Mouse (Mus musculus) kidney, postnatal 0 days (tissue): ENCODE results near the gene Sipa1l3. TPM values are rescaled to one million over a fixed set of nuclear protein-coding genes. Genes with fewer than 3 reads are reported as not detected.

Experiments
- ATAC-seq: fragments of 200-750 bp; cut with Nextera tagmentation; replicated peaks from 2 replicates; pipeline ENCODE4 v1.8.0; 2017; ENCODE audit warnings: low read depth, moderate number of reproducible peaks, moderate TSS enrichment, moderate library complexity; ENCODE audit not compliant: low FRiP score
- DNase-seq: peaks from one replicate; pipeline ENCODE4 v3.0.0-alpha.2; 2016; ENCODE audit warnings: low spot score
- H3K27ac ChIP-seq: fragments of 300-500 bp; sonication (generic); 2 replicates; pipeline ENCODE4 v1.5.1; 2014; ENCODE audit warnings: mild to moderate bottlenecking
- H3K27me3 ChIP-seq: fragments of 300-500 bp; sonication (generic); 2 replicates; pipeline ENCODE4 v1.6.1; 2014; ENCODE audit warnings: low read length, mixed read lengths; ENCODE audit not compliant: insufficient read depth
- H3K36me3 ChIP-seq: fragments of 300-500 bp; sonication (generic); 2 replicates; pipeline ENCODE4 v1.6.1; 2014; ENCODE audit warnings: low read length, mixed read lengths; ENCODE audit not compliant: insufficient read depth
- H3K4me1 ChIP-seq: fragments of 300-500 bp; sonication (generic); replicated peaks from 2 replicates; pipeline ENCODE4 v1.6.1; 2014; ENCODE audit warnings: antibody characterized with exemption, low read length, mixed read lengths; ENCODE audit not compliant: insufficient read depth
- H3K4me2 ChIP-seq: fragments of 300-500 bp; sonication (generic); 2 replicates; pipeline ENCODE4 v1.6.1; 2014; ENCODE audit warnings: mild to moderate bottlenecking, low read length, moderate library complexity, mixed read lengths
- H3K4me3 ChIP-seq: fragments of 300-500 bp; sonication (generic); replicated peaks from 2 replicates; pipeline ENCODE4 v1.5.1; 2014; ENCODE audit warnings: low read depth, low read length
- H3K9ac ChIP-seq: fragments of 300-500 bp; sonication (generic); 2 replicates; pipeline ENCODE4 v1.6.1; 2014; ENCODE audit warnings: low read depth, low read length
- H3K9me3 ChIP-seq: fragments of 300-500 bp; sonication (generic); replicated peaks from 2 replicates; pipeline ENCODE4 v1.6.1; 2016; ENCODE audit warnings: low read length, inconsistent platforms, mixed read lengths
- CTCF ChIP-seq: IDR thresholded peaks from 2 replicates; pipeline ENCODE4 v1.5.1; 2016; ENCODE audit warnings: antibody characterized with exemption, low read depth, mild to moderate bottlenecking, moderate library complexity
- WGBS: fragments of 180-500 bp; shearing (Covaris S2); extraction: QIAGEN DNeasy Blood & Tissue Kit; methylation state at CpG from one replicate; pipeline ENCODE4 v1.1.7; 2014; 5-methylcytosine and 5-hydroxymethylcytosine counted together
- polyA plus RNA-seq: library from polyadenylated mRNA; unstranded; fragments of >200 nt; fragmentation: Nextera tagmentation; extraction: Ambion mirVana; gene quantifications from 2 replicates; pipeline ENCODE4 v1.2.1, GENCODE M21; 2015

Sipa1l3 gene
- polyA plus RNA-seq, 1 experiment from 2014 or later: 8.3 TPM

DNA sequence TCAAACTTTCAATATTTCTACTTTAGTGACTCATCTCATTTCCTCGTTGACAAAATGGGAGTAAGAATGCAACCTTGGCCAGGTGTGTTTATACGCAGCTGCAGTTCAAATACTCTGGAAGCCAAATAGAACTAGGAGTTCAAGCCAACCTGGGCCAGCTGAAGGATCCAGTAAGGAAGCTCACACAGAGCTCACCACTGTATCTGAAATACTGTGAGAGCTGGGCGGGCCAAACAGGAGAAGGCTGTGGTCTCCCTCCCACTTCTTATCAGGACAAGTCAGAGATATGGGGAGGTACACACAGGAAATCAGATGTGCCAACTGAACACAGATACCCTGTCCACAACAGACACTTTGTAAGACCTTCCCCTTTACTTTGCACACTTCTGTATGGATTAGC is 125.6 kb downstream of the Sipa1l3 start:
- Histone ChIP-seq H3K4me1 (no peaks in the 10 kb centered on the region), H3K27me3 (no peaks in the 10 kb centered on the region), H3K27ac (no peak overlapping the region), H3K4me3 (no peak overlapping the region), H3K9ac (no peak overlapping the region), H3K9me3 (no peaks in the 10 kb centered on the region), H3K4me2 (no peak overlapping the region), H3K36me3 (peaks cover 20% of the 10 kb centered on the region)
- no peak for TF ChIP-seq CTCF
- ATAC-seq (no peak), DNase-seq (no peak)
- WGBS: 86% methylated on average over 3 of the region's 3 CpGs

DNA sequence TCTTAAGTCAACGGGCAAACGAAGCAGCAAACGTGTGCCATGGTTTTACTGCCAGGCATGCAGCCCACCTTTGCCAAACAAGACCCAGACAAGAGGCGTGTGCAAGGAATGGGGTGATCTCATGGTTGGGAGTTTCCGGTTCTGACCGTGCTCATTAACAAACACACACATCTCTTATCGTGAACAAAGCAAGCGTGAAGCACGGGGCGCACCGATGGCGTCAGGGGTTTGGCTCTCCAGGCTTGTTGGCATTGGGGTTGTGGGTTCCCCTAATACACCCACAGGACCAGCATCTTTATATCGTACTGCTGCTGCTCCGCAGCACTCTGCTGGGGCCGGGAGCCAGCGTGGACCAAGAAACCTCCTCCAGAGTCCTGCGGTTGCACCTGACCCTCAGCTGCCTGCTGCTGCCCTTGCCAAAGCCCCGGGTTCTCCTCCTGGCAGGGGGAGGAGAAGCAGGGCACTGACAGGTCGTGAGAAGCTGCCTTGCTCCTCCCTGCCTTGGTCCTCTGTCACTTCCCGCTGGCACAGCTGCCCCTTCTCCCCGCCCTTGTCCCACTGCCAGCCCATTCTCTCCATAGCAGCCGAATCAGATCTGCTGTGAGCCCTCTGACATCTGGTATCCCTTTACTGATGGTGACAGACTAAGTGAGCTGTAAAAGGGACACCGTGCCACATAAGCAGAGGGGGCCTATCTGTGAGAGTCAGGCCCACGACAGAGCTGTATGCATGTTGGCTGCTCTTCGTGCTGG is 126.5 kb downstream of the Sipa1l3 start:
- no peak for TF ChIP-seq CTCF
- no peaks in the 10 kb centered on the region for H3K4me1 ChIP-seq
- no peaks in the 10 kb centered on the region for H3K27me3 ChIP-seq
- no peak for ATAC-seq
- H3K9me3 ChIP-seq: no peaks in the 10 kb centered on the region
- H3K4me3 ChIP-seq: no peak overlapping the region
- peaks cover 29% of the 10 kb centered on the region for H3K36me3 ChIP-seq
- H3K9ac ChIP-seq: no peak overlapping the region
- no peak for DNase-seq
- H3K4me2 ChIP-seq: no peak overlapping the region
- WGBS: 71% methylated on average over 25 of the region's 25 CpGs
- H3K27ac ChIP-seq: no peak overlapping the region

DNA sequence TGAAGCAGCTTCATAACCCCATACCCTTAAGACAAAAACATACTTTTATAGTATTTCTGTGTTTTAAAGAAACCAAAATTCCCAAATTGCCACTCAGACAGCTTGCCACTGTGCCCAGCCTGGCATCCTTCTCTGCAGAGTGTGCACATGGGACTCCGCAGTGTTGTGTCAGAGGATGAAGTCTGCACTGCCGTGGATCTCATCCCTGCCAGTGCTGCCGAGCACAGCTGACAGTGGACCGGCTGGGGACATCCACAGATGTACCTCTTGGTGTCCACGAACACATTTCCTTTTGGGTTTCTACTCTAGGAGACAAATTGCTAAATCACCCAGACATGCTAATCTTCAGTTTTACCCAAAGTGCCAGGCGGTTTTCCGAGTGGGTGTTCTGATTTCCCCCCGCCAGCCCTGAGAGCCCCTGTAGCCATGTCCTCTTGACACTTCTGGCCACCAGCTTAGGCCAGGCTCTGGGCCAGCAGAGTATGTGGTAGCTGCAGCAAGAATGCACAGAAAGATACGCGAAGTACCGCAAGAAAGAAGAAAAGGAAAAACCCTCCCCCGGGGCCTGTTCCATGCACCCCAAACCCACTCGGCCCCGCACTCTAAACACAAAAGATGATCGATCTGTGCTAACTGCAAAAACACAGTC is 127.2 kb downstream of the Sipa1l3 start:
- Histone ChIP-seq H3K4me3 (no peak overlapping the region), H3K27ac (no peak overlapping the region), H3K36me3 (peaks cover 29% of the 10 kb centered on the region), H3K4me1 (no peaks in the 10 kb centered on the region), H3K9ac (no peak overlapping the region), H3K9me3 (no peaks in the 10 kb centered on the region), H3K4me2 (no peak overlapping the region), H3K27me3 (no peaks in the 10 kb centered on the region)
- no peak for DNase-seq
- no peak for TF ChIP-seq CTCF
- 93% methylated on average over 15 of the region's 15 CpGs for WGBS
- ATAC-seq: no peak

DNA sequence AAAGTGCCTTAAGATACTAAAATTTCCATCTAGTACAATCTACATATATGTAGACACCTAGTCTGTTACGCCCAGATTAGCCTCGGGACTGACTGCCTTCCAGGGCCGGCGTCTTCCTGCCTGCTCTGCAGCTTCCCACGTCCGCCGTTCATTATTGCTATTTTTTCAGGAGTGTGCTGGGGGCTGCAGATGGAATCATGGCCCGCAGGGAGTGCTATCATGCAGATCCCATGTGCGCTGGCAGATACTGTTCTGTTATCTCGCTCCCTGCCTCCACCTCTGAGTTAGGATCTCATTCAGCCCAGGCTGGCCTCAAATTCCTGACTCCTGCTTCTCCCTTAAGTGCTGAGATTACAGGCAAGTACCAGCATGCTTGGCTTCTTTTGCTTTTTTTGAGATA is 128.2 kb downstream of the Sipa1l3 start:
- no peaks in the 10 kb centered on the region for H3K27me3 ChIP-seq
- no peaks in the 10 kb centered on the region for H3K4me1 ChIP-seq
- H3K4me3 ChIP-seq: no peak overlapping the region
- peaks cover 30% of the 10 kb centered on the region; the same call in 1 of the 2 replicates for H3K36me3 ChIP-seq
- WGBS: 71% methylated on average over 10 of the region's 10 CpGs
- no peaks in the 10 kb centered on the region for H3K9me3 ChIP-seq
- no peak overlapping the region for H3K4me2 ChIP-seq
- no peak for TF ChIP-seq CTCF
- H3K27ac ChIP-seq: no peak overlapping the region
- no peak for DNase-seq
- no peak overlapping the region for H3K9ac ChIP-seq
- ATAC-seq: no peak

DNA sequence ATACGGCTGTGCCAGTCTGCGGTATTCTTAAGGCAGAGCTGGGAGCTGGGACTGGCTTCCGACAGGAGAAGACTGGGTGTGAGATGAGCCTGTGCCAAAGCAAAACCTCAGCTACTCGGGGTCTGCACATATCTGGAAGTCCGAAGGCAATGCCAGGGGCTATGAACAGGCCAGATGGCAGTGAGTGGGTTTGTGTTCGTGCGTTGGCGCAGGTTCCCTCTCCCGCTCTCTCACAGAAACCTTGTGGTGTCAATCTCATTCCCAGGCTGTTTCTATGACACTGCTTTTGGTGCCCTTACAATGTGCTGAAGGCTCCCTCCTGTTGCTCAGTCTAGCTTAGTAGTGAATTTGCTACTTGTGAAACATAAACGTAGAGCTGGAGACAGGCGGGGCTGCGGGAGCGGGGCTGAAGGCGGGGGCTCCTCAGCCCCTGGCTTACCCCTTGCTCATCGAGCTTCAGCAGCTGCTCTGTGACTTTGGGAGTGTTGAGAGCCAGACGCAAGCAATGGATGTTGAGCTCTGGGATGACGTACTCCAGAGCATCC is 130.8 kb downstream of the Sipa1l3 start:
- H3K9ac ChIP-seq: no peak overlapping the region
- TF ChIP-seq CTCF: no peak
- H3K9me3 ChIP-seq: no peaks in the 10 kb centered on the region
- peaks cover 21% of the 10 kb centered on the region; the same call in 1 of the 2 replicates for H3K36me3 ChIP-seq
- ATAC-seq (no peak), DNase-seq (no peak)
- H3K27me3 ChIP-seq: no peaks in the 10 kb centered on the region
- H3K4me1 ChIP-seq: no peaks in the 10 kb centered on the region
- H3K27ac ChIP-seq: no peak overlapping the region
- WGBS: 85% methylated on average over 17 of the region's 17 CpGs
- H3K4me3 ChIP-seq: no peak overlapping the region
- H3K4me2 ChIP-seq: no peak overlapping the region

DNA sequence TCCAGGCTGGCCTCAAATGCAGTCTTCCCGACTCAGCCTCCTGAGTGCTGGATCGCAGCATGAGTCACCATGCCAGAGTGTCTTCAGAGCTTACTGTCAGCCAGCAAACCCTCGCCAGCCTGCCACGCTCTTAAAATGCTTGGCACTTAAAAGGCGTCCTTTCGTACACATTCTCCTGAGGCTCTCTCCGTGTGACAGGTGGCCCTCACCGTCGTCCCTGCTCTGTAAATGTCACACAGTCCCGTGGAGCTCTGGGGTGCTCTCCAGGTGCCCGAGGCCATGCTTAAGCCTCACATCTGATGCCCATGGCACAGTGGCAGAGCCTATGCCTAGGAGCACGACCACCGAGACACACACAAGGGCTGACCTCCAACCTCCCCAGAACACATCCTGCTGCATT is 132.1 kb downstream of the Sipa1l3 start:
- no peak for ATAC-seq
- WGBS: 94% methylated on average over 13 of the region's 13 CpGs

More for the DNA sequence above, 132.1 kb downstream of the Sipa1l3 start:
- no peaks in the 10 kb centered on the region for H3K4me1 ChIP-seq
- H3K4me3 ChIP-seq: no peak overlapping the region
- no peak overlapping the region for H3K9ac ChIP-seq
- no peak overlapping the region for H3K27ac ChIP-seq
- H3K9me3 ChIP-seq: no peaks in the 10 kb centered on the region
- no peak overlapping the region for H3K4me2 ChIP-seq
- no peak for TF ChIP-seq CTCF
- no peaks in the 10 kb centered on the region for H3K27me3 ChIP-seq
- peaks cover 21% of the 10 kb centered on the region; the same call in 1 of the 2 replicates for H3K36me3 ChIP-seq
- no peak for DNase-seq
